Mouse (Mus musculus) cortical plate, adult 2 months (tissue): ENCODE results near the gene 2610301B20Rik. TPM values are rescaled to one million over a fixed set of nuclear protein-coding genes. Genes with fewer than 3 reads are reported as not detected.
A peak's percentile ranks its signal among the peaks of the same experiment; 100 is the strongest.
"Not testable (repeated sequence)": the region's sequence is repeated elsewhere in the genome, so short reads cannot be mapped to it uniquely, and the experiment has no call there.

ENCODE experiments used
- H3K27ac ChIP-seq: fragments of 200-500 bp; 2 replicates; pipeline ENCODE4 v1.5.1; 2012; ENCODE audit warnings: low read length, control low read depth, inconsistent platforms; ENCODE audit not compliant: insufficient read depth
- H3K4me1 ChIP-seq: fragments of 200-500 bp; 2 replicates; pipeline ENCODE4 v1.6.1; 2011; ENCODE audit warnings: low read length; ENCODE audit not compliant: control insufficient read depth, insufficient read depth
- H3K4me3 ChIP-seq: fragments of 200-500 bp; 2 replicates; pipeline ENCODE4 v1.5.1; 2011; ENCODE audit warnings: mild to moderate bottlenecking, low read length, control low read depth; ENCODE audit not compliant: insufficient read depth
- CTCF ChIP-seq: fragments of 200-500 bp; IDR thresholded peaks from 2 replicates; pipeline ENCODE4 v1.5.1; 2011; ENCODE audit warnings: mild to moderate bottlenecking, control low read depth, low read length; ENCODE audit not compliant: insufficient read depth; ENCODE audit errors: extremely low read depth
- POLR2A ChIP-seq: fragments of 200-500 bp; IDR thresholded peaks from 2 replicates; pipeline ENCODE4 v1.6.1; 2011; ENCODE audit warnings: mild to moderate bottlenecking, low read length, control low read depth; ENCODE audit not compliant: insufficient read depth; ENCODE audit errors: extremely low read depth
- polyA plus RNA-seq: library from polyadenylated mRNA; depleted of rRNA; stranded (reverse); fragments of >200 nt; gene quantifications from 2 replicates; pipeline ENCODE4 v1.2.3, GENCODE M21; 2012; rRNA removed

Gene 2610301B20Rik
- polyA plus RNA-seq = 41.8 and 44.5 TPM in 2 replicates

- peak within 1 kb of the TSS; percentile 100 for H3K27ac ChIP-seq
- H3K4me3 ChIP-seq = peak within 1 kb of the TSS; percentile 87
- H3K4me1 ChIP-seq = peaks cover 2% of the 10 kb centered on the region
- TF ChIP-seq CTCF (no peak), POLR2A (no peak; the same call in 1 of the 2 replicates)
Observed at GRCm38 (mm10) chr4:10873920-10874665, at the start of gene 2610301B20Rik. Gene 2610301B20Rik (plus strand): TSS chr4:10874498.

DNA sequence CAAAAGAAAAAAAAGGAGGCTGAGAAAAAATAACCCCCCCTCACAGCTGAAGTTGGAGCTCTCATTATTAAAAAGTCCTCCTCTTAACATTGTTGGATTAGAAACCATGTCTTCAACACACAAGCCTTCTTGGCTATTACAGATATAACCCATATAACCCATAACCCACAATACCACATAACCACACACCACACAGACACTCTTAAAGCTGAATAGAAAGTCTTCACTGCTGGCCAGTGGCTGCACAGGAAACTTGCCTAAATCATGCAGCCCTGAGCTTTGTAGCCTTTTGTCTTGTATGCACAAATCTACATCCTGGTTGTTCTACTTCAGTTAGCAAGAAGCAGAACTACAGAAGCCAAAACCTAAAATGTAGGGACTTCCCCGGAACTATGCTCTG lies 41.0 kb upstream of the 2610301B20Rik start:
- Histone ChIP-seq H3K27ac (no peak overlapping the region), H3K4me3 (no peak overlapping the region), H3K4me1 (no peaks in the 10 kb centered on the region)
- no peak for TF ChIP-seq POLR2A
- no peak for TF ChIP-seq CTCF

DNA sequence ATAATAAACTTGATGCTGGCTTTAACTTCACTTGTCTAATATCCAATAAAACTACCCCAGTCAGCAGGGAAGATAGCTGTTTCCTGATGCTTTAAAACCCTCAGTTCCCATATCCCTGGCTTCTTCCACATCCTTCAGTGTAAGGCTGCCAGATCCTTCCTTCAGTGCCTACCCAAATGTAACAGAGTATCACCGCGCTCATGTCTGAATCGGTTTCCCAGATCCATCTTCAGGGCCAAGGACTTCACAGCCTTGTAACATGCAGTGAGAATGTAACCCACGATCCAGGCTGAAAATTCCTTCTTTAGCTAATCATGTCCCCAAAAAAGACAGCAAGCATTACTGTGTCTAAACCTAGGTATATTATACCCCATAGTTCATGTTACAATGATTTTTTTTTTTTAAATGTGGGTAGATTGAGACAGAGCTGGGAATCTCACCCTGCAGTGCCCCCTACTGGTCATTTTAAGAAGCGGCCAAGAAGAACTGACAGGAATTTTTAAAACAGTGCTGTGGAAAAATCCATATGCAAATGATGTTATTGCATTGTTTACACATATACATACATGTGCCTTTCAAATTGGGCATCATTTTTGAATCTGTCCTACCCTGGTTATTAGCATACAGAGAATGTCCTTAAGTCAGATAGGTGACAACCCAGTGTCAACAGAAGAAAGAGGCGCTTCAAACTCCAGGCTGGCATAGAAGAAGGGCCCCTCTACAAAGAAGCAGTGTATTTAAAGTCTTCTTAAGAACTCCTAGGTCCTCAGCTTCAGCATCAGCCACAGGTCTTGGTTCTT lies 38.8 kb upstream of the 2610301B20Rik start:
- TF ChIP-seq CTCF (peak; percentile 37), POLR2A (no peak)
- no peak overlapping the region for H3K27ac ChIP-seq

DNA sequence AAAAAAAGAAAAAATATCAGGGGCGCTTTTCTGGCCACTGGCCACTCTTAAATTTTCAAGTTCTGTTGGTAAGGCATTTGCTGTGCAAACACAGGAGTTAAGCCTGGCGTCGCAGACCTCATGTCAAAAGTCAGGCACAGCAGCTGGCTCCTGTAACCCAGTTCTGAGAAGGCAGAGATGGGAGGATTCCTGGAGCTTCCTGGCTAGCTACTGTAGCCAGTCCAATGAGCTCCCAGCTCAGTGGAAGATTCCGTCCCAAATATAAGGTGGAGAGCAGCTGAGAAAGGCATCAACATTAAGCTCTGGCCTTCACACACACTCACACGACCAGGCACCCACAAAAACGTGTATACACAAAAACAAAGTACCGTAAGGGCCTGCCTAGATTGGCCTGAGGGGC lies 28.4 kb upstream of the 2610301B20Rik start:
- Histone ChIP-seq H3K4me3 (no peak overlapping the region), H3K27ac (no peak overlapping the region), H3K4me1 (no peaks in the 10 kb centered on the region)
- no peak for TF ChIP-seq POLR2A
- no peak for TF ChIP-seq CTCF

More for the DNA sequence above, 38.8 kb upstream of the 2610301B20Rik start:
- Histone ChIP-seq H3K4me3 (no peak overlapping the region), H3K4me1 (no peaks in the 10 kb centered on the region)

DNA sequence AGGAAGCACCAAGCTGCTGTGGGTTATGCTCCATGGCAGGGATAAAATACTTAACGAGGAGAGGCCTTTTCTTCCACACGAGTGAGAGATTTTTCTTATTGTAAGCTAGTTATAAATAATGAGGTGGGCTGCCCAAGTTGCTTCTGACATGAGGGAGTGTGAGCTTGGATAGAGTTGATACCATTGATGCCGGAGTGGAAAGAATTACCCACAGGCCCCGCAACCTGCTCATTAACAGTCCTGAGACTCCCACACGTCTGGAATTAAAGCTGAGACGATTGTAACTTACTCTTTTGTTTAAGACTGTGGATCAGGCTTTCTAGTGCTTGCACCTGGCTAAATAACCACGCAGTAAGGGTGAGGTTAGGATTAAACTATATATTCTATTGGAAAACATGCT lies 24.5 kb upstream of the 2610301B20Rik start:
- H3K4me1 ChIP-seq = no peaks in the 10 kb centered on the region
- no peak overlapping the region for H3K4me3 ChIP-seq
- H3K27ac ChIP-seq = no peak overlapping the region
- TF ChIP-seq POLR2A (no peak), CTCF (no peak)

- TF ChIP-seq CTCF = no peak
- no peak for TF ChIP-seq POLR2A
- Histone ChIP-seq H3K4me3 (no peak overlapping the region), H3K4me1 (no peaks in the 10 kb centered on the region)
Observed at GRCm38 (mm10) chr4:10851013-10851412, 23.3 kb upstream of the 2610301B20Rik start.

GRCm38 (mm10) chr4:10859174-10859573 lies 15.1 kb upstream of the 2610301B20Rik start:
- Histone ChIP-seq H3K4me3 (no peak overlapping the region), H3K27ac (no peak overlapping the region), H3K4me1 (no peaks in the 10 kb centered on the region; the same call in 1 of the 2 replicates)
- TF ChIP-seq POLR2A (no peak), CTCF (no peak)

More at GRCm38 (mm10) chr4:10851013-10851412, 23.3 kb upstream of the 2610301B20Rik start:
- H3K27ac ChIP-seq = no peak overlapping the region

DNA sequence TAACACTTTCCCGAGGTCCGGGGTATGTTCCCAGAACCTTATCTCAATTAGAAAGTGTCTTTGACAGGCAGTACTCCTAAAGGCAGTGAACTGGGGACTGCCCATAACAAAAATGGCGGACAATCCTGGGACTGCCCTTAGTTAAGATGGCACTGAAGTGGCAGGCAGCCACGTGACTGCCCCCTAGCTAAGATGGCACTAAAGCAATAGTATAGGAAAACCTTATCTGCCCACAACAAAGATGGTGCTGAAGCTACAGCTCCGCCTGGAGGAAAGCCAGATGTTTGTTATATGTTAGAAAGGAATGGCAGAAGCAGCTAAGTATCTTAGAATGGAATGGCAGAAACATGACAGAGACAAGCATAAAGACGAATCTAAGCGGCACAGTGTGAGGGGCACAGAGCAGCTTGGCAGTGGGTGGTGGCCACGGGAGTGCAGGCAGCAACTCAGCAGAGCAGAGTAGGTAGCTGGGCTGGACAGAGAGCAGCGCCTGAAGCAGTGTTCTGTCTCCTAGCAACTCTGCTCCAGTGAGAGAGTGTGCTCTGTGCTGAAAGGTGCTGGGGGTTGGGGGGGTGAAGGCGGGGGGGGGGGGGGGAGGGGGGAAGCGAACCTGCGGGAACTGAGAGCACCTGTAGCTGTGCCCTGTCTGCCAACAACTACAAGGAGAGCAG lies 14.3 kb upstream of the 2610301B20Rik start:
- H3K4me3 ChIP-seq = peak overlapping the region; percentile 49
- no peak for TF ChIP-seq CTCF
- TF ChIP-seq POLR2A = no peak

DNA sequence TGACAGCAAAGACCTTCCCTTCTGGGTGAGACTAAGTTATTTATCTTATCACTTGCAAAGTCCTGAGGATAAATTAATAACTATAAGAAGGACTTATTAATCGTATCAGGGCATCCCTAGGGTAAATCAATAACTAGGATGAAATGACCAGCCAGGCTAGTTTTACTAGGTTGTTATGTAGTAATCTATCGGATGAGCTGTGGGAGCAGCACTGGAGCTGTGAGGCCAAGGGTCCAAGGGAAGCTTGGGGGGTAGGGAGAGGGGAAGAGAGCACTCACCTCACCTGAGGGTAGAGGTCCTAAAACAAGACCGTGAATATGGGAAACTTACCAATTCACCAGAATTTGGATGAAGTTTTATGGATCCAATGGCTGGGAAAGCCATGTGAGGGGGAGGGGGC lies 13.5 kb upstream of the 2610301B20Rik start:
- Histone ChIP-seq H3K27ac (no peak overlapping the region), H3K4me3 (no peak overlapping the region), H3K4me1 (no peaks in the 10 kb centered on the region; the same call in 1 of the 2 replicates)
- TF ChIP-seq CTCF (no peak), POLR2A (no peak)

More for the DNA sequence above, 14.3 kb upstream of the 2610301B20Rik start:
- Histone ChIP-seq H3K27ac (no peak overlapping the region), H3K4me1 (no peaks in the 10 kb centered on the region; the same call in 1 of the 2 replicates)

- not testable (repeated sequence) for H3K4me1 ChIP-seq, H3K27ac ChIP-seq, H3K4me3 ChIP-seq
Observed at GRCm38 (mm10) chr4:10862882-10863281, 11.4 kb upstream of the 2610301B20Rik start.
